Mouse (Mus musculus) embryonic fibroblast, embryonic 13.5 days (primary cell): ENCODE results near the gene Akap6. TPM values are rescaled to one million over a fixed set of nuclear protein-coding genes. Genes with fewer than 3 reads are reported as not detected.

Experiments
- H3K27ac ChIP-seq: 2 replicates; pipeline ENCODE4 v1.5.1; 2012; ENCODE audit warnings: low read length, control low read depth, inconsistent platforms; ENCODE audit not compliant: insufficient read depth
- H3K4me1 ChIP-seq: 2 replicates; pipeline ENCODE4 v1.6.1; 2011; ENCODE audit warnings: low read length; ENCODE audit not compliant: control insufficient read depth, insufficient read depth
- H3K4me3 ChIP-seq: 2 replicates; pipeline ENCODE4 v1.5.1; 2011; ENCODE audit warnings: mild to moderate bottlenecking, control low read depth, low read length; ENCODE audit not compliant: insufficient read depth
- CTCF ChIP-seq: IDR thresholded peaks from 2 replicates; pipeline ENCODE4 v1.5.1; 2011; ENCODE audit warnings: mild to moderate bottlenecking, control low read depth, low read length, moderate library complexity, borderline replicate concordance; ENCODE audit not compliant: insufficient read depth
- POLR2A ChIP-seq: IDR thresholded peaks from 2 replicates; pipeline ENCODE4 v1.6.1; 2011; ENCODE audit warnings: low read depth, mild to moderate bottlenecking, control low read depth, low read length, moderate library complexity
- polyA plus RNA-seq: library from polyadenylated mRNA; stranded (reverse); fragments of >200 nt; gene quantifications from 2 replicates; pipeline ENCODE4 v1.2.4, GENCODE M21; 2011; ENCODE audit warnings: low read depth; ENCODE audit not compliant: missing spikeins, insufficient read length

Gene Akap6
- polyA plus RNA-seq, 1 experiment: 1.3 TPM

DNA sequence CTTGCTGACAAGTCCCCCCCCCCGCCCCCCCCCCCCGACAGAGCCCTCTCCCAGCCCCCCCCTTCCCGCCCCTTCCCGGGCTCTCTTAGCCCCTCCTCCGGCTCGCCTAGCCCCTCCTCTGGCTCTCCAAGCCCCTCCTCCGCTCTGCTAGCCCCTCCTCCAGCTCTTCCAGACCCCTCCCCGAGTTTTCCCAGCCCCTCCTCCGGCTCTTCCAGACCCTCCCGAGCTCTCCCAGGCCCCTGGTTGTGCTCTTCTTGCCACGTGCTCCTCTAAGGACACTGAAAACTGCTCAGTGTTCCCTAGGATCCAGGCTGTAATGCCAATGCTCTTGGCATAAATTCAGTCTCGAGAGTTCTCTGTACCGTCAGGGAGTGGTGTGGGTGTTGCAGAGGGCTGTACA is 234.6 kb downstream of the Akap6 start:
- H3K4me1 ChIP-seq: no peaks in the 10 kb centered on the region
- TF ChIP-seq CTCF (no peak), POLR2A (no peak)
- H3K27ac ChIP-seq: no peak overlapping the region
- H3K4me3 ChIP-seq: no peak overlapping the region

DNA sequence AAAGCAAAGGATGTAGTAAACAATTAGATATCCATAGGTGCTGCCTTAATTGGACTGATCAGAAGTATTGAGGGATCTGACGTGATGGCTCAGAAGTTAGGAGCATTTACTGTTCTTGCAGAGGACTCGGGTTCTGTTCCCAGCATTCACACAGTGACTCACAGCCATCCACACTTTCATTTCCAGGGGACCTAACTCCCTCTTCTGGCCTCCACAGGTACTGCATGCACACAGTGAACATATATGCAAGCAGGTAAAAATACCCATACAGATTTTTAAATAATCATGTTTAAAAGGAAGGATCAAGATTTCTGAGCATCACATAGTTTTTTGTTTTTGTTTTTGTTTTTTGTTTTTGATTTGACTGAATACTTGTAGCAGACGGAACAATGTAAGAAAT is 235.8 kb downstream of the Akap6 start:
- TF ChIP-seq POLR2A (no peak), CTCF (no peak)
- Histone ChIP-seq H3K27ac (no peak overlapping the region), H3K4me1 (no peaks in the 10 kb centered on the region), H3K4me3 (no peak overlapping the region)

- Histone ChIP-seq H3K27ac (no peak overlapping the region), H3K4me1 (no peaks in the 10 kb centered on the region), H3K4me3 (no peak overlapping the region)
- TF ChIP-seq POLR2A (no peak), CTCF (no peak)
Observed at GRCm38 (mm10) chr12:52938786-52939185, 239.6 kb downstream of the Akap6 start.

GRCm38 (mm10) chr12:52939324-52939946 is 240.3 kb downstream of the Akap6 start:
- H3K4me3 ChIP-seq: no peak overlapping the region
- TF ChIP-seq POLR2A (no peak), CTCF (no peak)
- no peaks in the 10 kb centered on the region for H3K4me1 ChIP-seq
- no peak overlapping the region for H3K27ac ChIP-seq

DNA sequence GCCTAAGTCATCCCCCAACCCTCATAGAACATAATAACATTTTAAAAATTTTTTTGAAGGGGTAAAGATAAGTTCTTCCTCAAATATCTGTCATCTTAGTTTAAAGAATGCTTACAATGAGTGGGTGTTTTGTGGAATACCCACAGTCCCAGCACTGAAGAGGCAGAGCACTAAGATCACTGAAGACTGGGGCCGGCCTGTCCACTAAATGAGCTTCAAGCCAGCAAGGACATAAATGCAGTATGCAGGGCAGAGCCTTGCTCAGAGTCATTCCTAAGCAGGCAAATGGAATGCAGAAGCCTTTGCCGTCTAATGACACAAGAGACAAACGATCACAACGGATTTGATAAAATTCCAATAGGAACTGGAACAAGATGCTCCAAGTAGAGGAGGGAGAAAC is 242.8 kb downstream of the Akap6 start:
- TF ChIP-seq POLR2A (no peak), CTCF (no peak)
- Histone ChIP-seq H3K4me3 (no peak overlapping the region), H3K27ac (no peak overlapping the region)

DNA sequence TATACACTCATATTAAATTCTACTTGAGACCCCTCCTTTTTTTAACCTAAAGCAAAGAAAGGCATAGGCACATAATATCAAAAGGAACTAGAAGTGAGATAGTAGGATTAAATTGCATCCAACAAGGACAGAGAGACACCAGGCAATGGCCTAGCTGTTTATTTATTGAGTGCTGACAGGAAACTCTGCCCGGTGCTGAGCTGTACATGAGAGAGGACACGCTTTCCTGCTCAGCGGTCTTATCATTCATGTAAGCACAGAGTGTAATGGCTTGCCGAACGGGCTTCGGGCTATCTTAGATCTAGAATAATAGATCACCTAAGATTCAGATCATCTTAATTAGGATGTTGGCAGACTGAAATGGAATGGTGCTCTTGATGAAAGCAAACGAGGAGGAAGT is 245.1 kb downstream of the Akap6 start:
- TF ChIP-seq CTCF (no peak), POLR2A (no peak)

More for the DNA sequence above, 242.8 kb downstream of the Akap6 start:
- no peaks in the 10 kb centered on the region for H3K4me1 ChIP-seq

GRCm38 (mm10) chr12:52944949-52945348 is 245.8 kb downstream of the Akap6 start:
- H3K27ac ChIP-seq: no peak overlapping the region
- peaks cover 2% of the 10 kb centered on the region; the same call in 1 of the 2 replicates for H3K4me1 ChIP-seq
- H3K4me3 ChIP-seq: no peak overlapping the region
- TF ChIP-seq POLR2A (no peak), CTCF (no peak)

More for the DNA sequence above, 245.1 kb downstream of the Akap6 start:
- peaks cover 2% of the 10 kb centered on the region; the same call in 1 of the 2 replicates for H3K4me1 ChIP-seq
- H3K4me3 ChIP-seq: no peak overlapping the region
- H3K27ac ChIP-seq: no peak overlapping the region

GRCm38 (mm10) chr12:52950660-52951059 is 251.5 kb downstream of the Akap6 start:
- TF ChIP-seq POLR2A: no peak
- no peak for TF ChIP-seq CTCF
- H3K4me3 ChIP-seq: no peak overlapping the region
- peaks cover 2% of the 10 kb centered on the region; the same call in 1 of the 2 replicates for H3K4me1 ChIP-seq
- peak overlapping the region; percentile 84 for H3K27ac ChIP-seq

- H3K27ac ChIP-seq: no peak overlapping the region
- H3K4me1 ChIP-seq: no peaks in the 10 kb centered on the region
- TF ChIP-seq POLR2A (no peak), CTCF (no peak)
- no peak overlapping the region for H3K4me3 ChIP-seq
Observed at GRCm38 (mm10) chr12:52957587-52957986, 258.4 kb downstream of the Akap6 start.

- Histone ChIP-seq H3K27ac (no peak overlapping the region), H3K4me1 (no peaks in the 10 kb centered on the region), H3K4me3 (no peak overlapping the region)
- TF ChIP-seq POLR2A (no peak), CTCF (no peak)
Observed at GRCm38 (mm10) chr12:52957994-52958393, 258.8 kb downstream of the Akap6 start.

GRCm38 (mm10) chr12:52991745-52992144 is 292.6 kb downstream of the Akap6 start:
- Histone ChIP-seq H3K4me1 (no peaks in the 10 kb centered on the region; the same call in 1 of the 2 replicates), H3K27ac (no peak overlapping the region), H3K4me3 (no peak overlapping the region)
- no peak for TF ChIP-seq POLR2A
- no peak for TF ChIP-seq CTCF
